In genomic region chr13:49536946-49537345, GRCm38 (mm10) we compare ENCODE assay signal across 20 mouse cellular contexts. TPM values are rescaled to one million over a fixed set of nuclear protein-coding genes. Genes with fewer than 3 reads are reported as not detected.
DNase-seq lines count a peak whose midpoint lies in the region.
"Had no signal": no experiment of that assay in that cellular context is flagged by ENCODE, and none has a peak within 500 bp of the region (broad histone marks: within the 10 kb centered on the region; RNA-seq: fewer than 3 reads in every experiment).

No protein-coding gene starts in this region.

- peak; percentile 62 for DNase-seq in adrenal gland, adult 2 months
- no peak for DNase-seq in adrenal gland, postnatal 4 days (ENCODE audit: low spot score in 2 of 2)
- peak; percentile 11 for DNase-seq in ovary, postnatal 36 days (ENCODE audit: low spot score)
- no peak for DNase-seq in ovary, postnatal 10 days (ENCODE audit: low spot score)
- DNase-seq in adrenal gland, postnatal 10 days: peak; percentile 46
- peak; percentile 19 to 33 for DNase-seq in adrenal gland, postnatal 36 days
- no peak for DNase-seq in layer of hippocampus, adult 9-11 months
- DNase-seq in layer of hippocampus, postnatal 36 days: no peak
- DNase-seq: B cell, adult 2 months; cerebellum, adult 18-20 months; cerebellum, adult 9-10 months; cerebellum, postnatal 14 days; forebrain, postnatal 0 days; gastrocnemius, postnatal 25 days; kidney, adult 11 months had no signal

RNA-seq across cellular contexts. Expression of gene Aspn, which starts 7.3 kb away (rescaled TPM):
- total RNA-seq in adrenal gland, adult 2 months (2021): 1 to 10 TPM; 3.4 to 4.7 TPM
- polyA plus RNA-seq in adrenal gland, adult 2 months (2012; rRNA removed): 0.06 and 0.09 TPM in 2 replicates
- total RNA-seq in adrenal gland, postnatal 4 days (2021): 10 to 100 TPM; 28.6 to 39.0 TPM
- total RNA-seq in adrenal gland, postnatal 10 days (2021): 10 to 100 TPM; 34.8 to 50.4 TPM
- total RNA-seq in adrenal gland, postnatal 36 days (2021): 10 to 100 TPM in 1 of 2 experiments, 1 to 10 TPM in 1; 4.9 to 10.6 TPM
- 1 to 10 TPM; 1.2 to 1.7 TPM for total RNA-seq in layer of hippocampus, postnatal 36 days (2021)
- total RNA-seq: CH12.LX; G1E; granulocyte monocyte progenitor cell, adult 5-6 weeks; hematopoietic stem cell, adult 5-6 weeks had no signal
- polyA plus RNA-seq: G1E, Patski had no signal

RNA-seq across cellular contexts. Expression of gene Ecm2, which starts 32.3 kb away (rescaled TPM):
- 1 to 10 TPM; 7.2 to 9.5 TPM for total RNA-seq in adrenal gland, adult 2 months (2021)
- polyA plus RNA-seq in adrenal gland, adult 2 months (2012; rRNA removed): 0.54 and 0.65 TPM in 2 replicates
- total RNA-seq in adrenal gland, postnatal 4 days (2021): 1 to 10 TPM; 6.1 to 6.3 TPM
- 10 to 100 TPM; 10.0 to 10.9 TPM for total RNA-seq in adrenal gland, postnatal 10 days (2021)
- total RNA-seq in adrenal gland, postnatal 36 days (2021): 1 to 10 TPM; 6.7 to 6.9 TPM
- total RNA-seq in layer of hippocampus, postnatal 36 days (2021): 1 to 10 TPM; 6.5 to 7.4 TPM

RNA-seq across cellular contexts. Expression of gene Tes3-ps, which starts 43.8 kb away (rescaled TPM):
- 1 to 10 TPM; 1.2 to 1.5 TPM for total RNA-seq in adrenal gland, adult 2 months (2021)
- not detected in 2 replicates for polyA plus RNA-seq in adrenal gland, adult 2 months (2012; rRNA removed)
- total RNA-seq in adrenal gland, postnatal 4 days (2021): 1 to 10 TPM; 1.1 to 1.9 TPM
- total RNA-seq in adrenal gland, postnatal 10 days (2021): 1 to 10 TPM; 1.1 to 1.3 TPM
- 1 to 10 TPM; 1.5 to 1.7 TPM for total RNA-seq in adrenal gland, postnatal 36 days (2021)
- 1 to 10 TPM; 1.6 TPM for total RNA-seq in layer of hippocampus, postnatal 36 days (2021)

RNA-seq across cellular contexts. Expression of gene Omd, which starts 45.3 kb away (rescaled TPM):
- 1 to 10 TPM; 5.1 to 6.2 TPM for total RNA-seq in adrenal gland, adult 2 months (2021)
- polyA plus RNA-seq in adrenal gland, adult 2 months (2012; rRNA removed): 0.20 TPM in 1 of 2 replicates, not detected in the other
- total RNA-seq in adrenal gland, postnatal 4 days (2021): 1 to 10 TPM; 1.5 to 1.7 TPM
- 1 to 10 TPM; 1.7 to 5.8 TPM for total RNA-seq in adrenal gland, postnatal 10 days (2021)
- total RNA-seq in adrenal gland, postnatal 36 days (2021): 1 to 10 TPM; 4.1 to 4.4 TPM
- total RNA-seq in layer of hippocampus, postnatal 36 days (2021): 1 to 10 TPM in 1 of 2 experiments, under 1 TPM in 1; 0.30 to 1.1 TPM
- total RNA-seq: CH12.LX; granulocyte monocyte progenitor cell, adult 5-6 weeks; hematopoietic stem cell, adult 5-6 weeks had no signal
- polyA plus RNA-seq: G1E had no signal

Comparison
In these comparisons a context has a peak if more than half of its experiments do, and no peak if none do; other contexts are left out.
1. DNase-seq: peak in adrenal gland, adult 2 months (single experiment), ovary, postnatal 36 days (single experiment), adrenal gland, postnatal 10 days (single experiment) and adrenal gland, postnatal 36 days (2 of 2); none in adrenal gland, postnatal 4 days (0 of 2), ovary, postnatal 10 days (single experiment), layer of hippocampus, adult 9-11 months (single experiment) and layer of hippocampus, postnatal 36 days (0 of 2).